Mouse (Mus musculus): ENCODE measurements around the gene Cd27. TPM values are rescaled to one million over a fixed set of nuclear protein-coding genes. Genes with fewer than 3 reads are reported as not detected.

Gene Cd27
- polyA plus RNA-seq, 1 experiment from 2014 or later, result 3.0 TPM

- Histone ChIP-seq H3K36me3 (peaks cover 84% of the 10 kb centered on the region), H3K9me3 (no peaks in the 10 kb centered on the region), H3K27me3 (no peaks in the 10 kb centered on the region), H3K27ac (no peak overlapping the region), H3K4me2 (no peak overlapping the region), H3K4me3 (replicated peaks) (no peak overlapping the region), H3K4me1 (replicated peaks) (no peaks in the 10 kb centered on the region), H3K9ac (replicated peaks) (no peak overlapping the region)
- ATAC-seq (ENCODE audit: insufficient number of reproducible peaks, insufficient read depth, low FRiP score, low TSS enrichment, low read depth), result no peak
- 94% methylated on average over 10 of the region's 10 CpGs for WGBS
Measured at GRCm38 (mm10) chr6:125186203-125186602, 50.6 kb downstream of the Cd27 start.

Small RNA genes within 50 kb of the gene (microRNA-seq; reads per million reads assigned to microRNA genes)
- gene Mir3098 (1.4 reads per million), gene Mir8113 (not detected)

Other genes with a start within 250 kb of the Cd27 start
- gene Pianp, start 240.3 kb downstream of the Cd27 start, polyA plus RNA-seq (2016; fragmentation: Nextera tagmentation; extraction: Ambion mirVana), result 5.0 and 5.8 TPM in 2 replicates
- 18.5 and 24.7 TPM in 2 replicates for gene Zfp384, start 227.9 kb downstream of the Cd27 start, polyA plus RNA-seq (2016; fragmentation: Nextera tagmentation; extraction: Ambion mirVana)
- gene Ing4, start 197.2 kb downstream of the Cd27 start, polyA plus RNA-seq (2016; fragmentation: Nextera tagmentation; extraction: Ambion mirVana), result 170 and 177 TPM in 2 replicates
- gene Acrbp, start 187.3 kb downstream of the Cd27 start, polyA plus RNA-seq (2016; fragmentation: Nextera tagmentation; extraction: Ambion mirVana), result 17.6 and 18.3 TPM in 2 replicates
- gene Lpar5, start 169.1 kb downstream of the Cd27 start, polyA plus RNA-seq (2016; fragmentation: Nextera tagmentation; extraction: Ambion mirVana), result 0.18 and 0.20 TPM in 2 replicates
- 106 and 109 TPM in 2 replicates for gene Chd4, start 141.0 kb downstream of the Cd27 start, polyA plus RNA-seq (2016; fragmentation: Nextera tagmentation; extraction: Ambion mirVana)
- gene Nop2, start 105.1 kb downstream of the Cd27 start, polyA plus RNA-seq (2016; fragmentation: Nextera tagmentation; extraction: Ambion mirVana), result 65.8 and 72.6 TPM in 2 replicates
- gene Iffo1, start 91.8 kb downstream of the Cd27 start, polyA plus RNA-seq (2016; fragmentation: Nextera tagmentation; extraction: Ambion mirVana), result 24.6 and 27.1 TPM in 2 replicates
- gene Gapdh, start 70.5 kb downstream of the Cd27 start, polyA plus RNA-seq (2016; fragmentation: Nextera tagmentation; extraction: Ambion mirVana), result 2,206 and 2,264 TPM in 2 replicates
- gene Ncapd2, start 45.3 kb downstream of the Cd27 start, polyA plus RNA-seq (2016; fragmentation: Nextera tagmentation; extraction: Ambion mirVana), result 224 and 227 TPM in 2 replicates
- 209 and 210 TPM in 2 replicates for gene Mrpl51, start 45.2 kb downstream of the Cd27 start, polyA plus RNA-seq (2016; fragmentation: Nextera tagmentation; extraction: Ambion mirVana)
- gene Vamp1, start 21.5 kb downstream of the Cd27 start, polyA plus RNA-seq (2016; fragmentation: Nextera tagmentation; extraction: Ambion mirVana), result 6.3 and 7.4 TPM in 2 replicates
- 2.0 and 2.8 TPM in 2 replicates for gene Tapbpl, start 5.2 kb downstream of the Cd27 start, polyA plus RNA-seq (2016; fragmentation: Nextera tagmentation; extraction: Ambion mirVana)
- gene Tuba3a, start 49.0 kb upstream of the Cd27 start, polyA plus RNA-seq (2016; fragmentation: Nextera tagmentation; extraction: Ambion mirVana), result 0.56 and 0.60 TPM in 2 replicates
- 37.3 and 38.6 TPM in 2 replicates for gene Ltbr, start 76.9 kb upstream of the Cd27 start, polyA plus RNA-seq (2016; fragmentation: Nextera tagmentation; extraction: Ambion mirVana)
- gene Scnn1a, start 83.6 kb upstream of the Cd27 start, polyA plus RNA-seq (2016; fragmentation: Nextera tagmentation; extraction: Ambion mirVana), result 1.0 and 1.3 TPM in 2 replicates
- gene Tnfrsf1a, start 112.4 kb upstream of the Cd27 start, polyA plus RNA-seq (2016; fragmentation: Nextera tagmentation; extraction: Ambion mirVana), result 50.2 and 50.3 TPM in 2 replicates
- 0.41 and 0.46 TPM in 2 replicates for gene Plekhg6, start 143.8 kb upstream of the Cd27 start, polyA plus RNA-seq (2016; fragmentation: Nextera tagmentation; extraction: Ambion mirVana)

All from limb, embryonic 12.5 days (tissue).